Mouse (Mus musculus) cerebellum, adult 2 months (tissue): ENCODE results near the gene Shisal2a.

Experiments used
- CTCF ChIP-seq: fragments of 200-500 bp; IDR thresholded peaks from 2 replicates; pipeline ENCODE4 v1.5.1; 2011; ENCODE audit warnings: low read depth, mild to moderate bottlenecking, control low read depth, low read length, moderate library complexity, borderline replicate concordance; ENCODE audit not compliant: insufficient read depth
- POLR2A ChIP-seq: fragments of 200-500 bp; IDR thresholded peaks from 2 replicates; pipeline ENCODE4 v1.6.1; 2011; ENCODE audit warnings: low read length, control low read depth, borderline replicate concordance; ENCODE audit not compliant: insufficient read depth

DNA sequence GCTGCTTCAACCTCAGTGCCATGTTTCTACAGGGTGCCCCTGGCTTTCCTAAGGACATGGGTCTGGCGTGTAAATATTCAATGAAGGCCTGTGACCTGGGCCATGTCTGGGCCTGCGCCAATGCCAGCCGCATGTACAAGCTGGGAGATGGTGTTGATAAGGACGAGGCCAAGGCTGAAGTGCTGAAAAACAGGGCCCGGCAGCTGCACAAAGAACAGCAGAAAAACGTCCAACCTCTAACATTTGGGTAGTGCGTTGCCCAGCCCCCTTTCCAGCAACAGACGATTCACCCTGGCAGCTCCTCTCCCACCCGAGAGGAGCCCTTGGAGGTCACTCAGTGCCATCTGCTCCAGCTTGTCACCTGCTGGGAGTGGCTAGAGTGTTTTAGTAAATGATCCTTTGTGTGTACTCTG, 44.8 kb downstream of the Shisal2a start:
- TF ChIP-seq POLR2A (no peak), CTCF (no peak)
